Comparison of ENCODE assay signal across 20 mouse cellular contexts in the genomic region with DNA sequence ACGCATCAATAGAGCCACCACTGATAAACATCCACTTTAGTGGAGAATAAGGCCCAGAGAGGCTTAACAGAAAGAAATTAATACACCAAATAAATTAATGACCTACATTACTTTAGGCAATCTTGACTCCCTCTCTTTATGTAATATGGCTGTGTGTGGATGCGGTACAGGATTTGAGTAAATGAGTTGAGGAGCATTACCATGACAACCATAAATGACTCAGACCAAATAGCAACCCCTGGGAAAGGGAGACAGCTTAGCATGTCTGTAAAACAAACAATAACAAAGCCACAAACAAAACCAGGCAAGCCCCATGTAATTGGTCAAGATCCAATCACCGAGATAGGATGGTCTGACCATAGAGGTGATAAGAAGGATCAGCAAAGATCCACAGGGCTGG.
DNase-seq lines count a peak whose midpoint lies in the region; ATAC-seq and TF ChIP-seq lines count a peak whose summit lies in the region.
"Had no signal": no experiment of that assay in that cellular context is flagged by ENCODE, and none has a peak within 500 bp of the region (broad histone marks: within the 10 kb centered on the region; RNA-seq: fewer than 3 reads in every experiment).

No protein-coding gene starts in this region.

- H3K4me2 ChIP-seq in forebrain, postnatal 0 days (ENCODE audit: low read depth) = no peak overlapping the region
- no peak overlapping the region for H3K4me2 ChIP-seq in forebrain, embryonic 15.5 days (replicated peaks)
- H3K4me2 ChIP-seq in midbrain, embryonic 13.5 days (replicated peaks) = no peak overlapping the region
- no peak overlapping the region for H3K4me2 ChIP-seq in midbrain, embryonic 11.5 days
- H3K4me2 ChIP-seq in neural tube, embryonic 14.5 days (ENCODE audit: low read depth, low read length) = no peak overlapping the region
- H3K4me2 ChIP-seq in neural tube, embryonic 15.5 days = no peak overlapping the region
- H3K4me2 ChIP-seq in midbrain, postnatal 0 days (ENCODE audit: low read depth, low read length, poor library complexity, severe bottlenecking) = no peak overlapping the region
- H3K4me2 ChIP-seq: embryonic facial prominence, embryonic 12.5 days had no signal

- no peak overlapping the region for H3K27ac ChIP-seq in forebrain, postnatal 0 days (ENCODE audit: low read depth, low read length)
- no peak overlapping the region for H3K27ac ChIP-seq in forebrain, embryonic 15.5 days (replicated peaks)
- H3K27ac ChIP-seq in midbrain, embryonic 13.5 days = peak overlapping the region; percentile 56
- no peak overlapping the region for H3K27ac ChIP-seq in midbrain, embryonic 11.5 days (ENCODE audit: low read depth, low read length)
- H3K27ac ChIP-seq in neural tube, embryonic 14.5 days (ENCODE audit: low read depth, low read length) = 0 out of 2 replicates have a peak overlapping the region, but pooled peaks have one; percentile 48
- H3K27ac ChIP-seq in neural tube, embryonic 15.5 days (replicated peaks) = no peak overlapping the region
- 0 out of 2 replicates have a peak overlapping the region, but pooled peaks have one; percentile 38 for H3K27ac ChIP-seq in midbrain, postnatal 0 days (ENCODE audit: low read depth, low read length)
- H3K27ac ChIP-seq: embryonic facial prominence, embryonic 12.5 days; heart, embryonic 10.5 days had no signal

- H3K9ac ChIP-seq in forebrain, postnatal 0 days = no peak overlapping the region
- H3K9ac ChIP-seq in forebrain, embryonic 15.5 days (replicated peaks) = no peak overlapping the region
- no peak overlapping the region for H3K9ac ChIP-seq in midbrain, embryonic 13.5 days (replicated peaks)
- H3K9ac ChIP-seq in midbrain, embryonic 11.5 days (ENCODE audit: low read length) = no peak overlapping the region
- H3K9ac ChIP-seq in neural tube, embryonic 14.5 days (replicated peaks; ENCODE audit: low read depth, low read length) = no peak overlapping the region
- H3K9ac ChIP-seq in neural tube, embryonic 15.5 days (replicated peaks) = no peak overlapping the region
- H3K9ac ChIP-seq in midbrain, postnatal 0 days (replicated peaks; ENCODE audit: low read length, poor library complexity, severe bottlenecking) = no peak overlapping the region
- H3K9ac ChIP-seq: embryonic facial prominence, embryonic 12.5 days had no signal

- 62% methylated on average over 3 of the region's 3 CpGs for WGBS in forebrain, postnatal 0 days
- 58% methylated on average over 3 of the region's 3 CpGs for WGBS in forebrain, embryonic 15.5 days
- 61% methylated on average over 3 of the region's 3 CpGs for WGBS in midbrain, embryonic 13.5 days
- WGBS in midbrain, embryonic 11.5 days = 77% methylated on average over 3 of the region's 3 CpGs
- 56% methylated on average over 3 of the region's 3 CpGs for WGBS in neural tube, embryonic 14.5 days
- WGBS in neural tube, embryonic 15.5 days = 53% methylated on average over 3 of the region's 3 CpGs
- 55% methylated on average over 3 of the region's 3 CpGs for WGBS in midbrain, postnatal 0 days

- TF ChIP-seq CTCF in forebrain, postnatal 0 days (IDR thresholded peaks at IDR 0.05; ENCODE audit: low read depth) = no peak
- TF ChIP-seq CTCF in midbrain, postnatal 0 days (IDR thresholded peaks at IDR 0.05) = no peak

- no peak for DNase-seq in forebrain, postnatal 0 days
- no peak for DNase-seq in midbrain, embryonic 11.5 days (ENCODE audit: low spot score, missing footprints)
- no peak for DNase-seq in midbrain, postnatal 0 days (ENCODE audit: low spot score)
- no peak for DNase-seq in thymus, postnatal 25 days
- DNase-seq: adrenal gland, adult 8-10 months; adrenal gland, postnatal 36 days; B cell, adult 2 months; cerebellum, adult 11-12 months; cerebellum, adult 9-10 months; cerebellum, postnatal 25 days; heart, adult 18-20 months; heart, postnatal 10 days had no signal

- no peaks in the 10 kb centered on the region for H3K27me3 ChIP-seq in forebrain, postnatal 0 days (ENCODE audit: insufficient read depth, low read length)
- H3K27me3 ChIP-seq in forebrain, embryonic 15.5 days = no peaks in the 10 kb centered on the region
- H3K27me3 ChIP-seq in midbrain, embryonic 13.5 days = no peaks in the 10 kb centered on the region
- no peaks in the 10 kb centered on the region for H3K27me3 ChIP-seq in midbrain, embryonic 11.5 days (ENCODE audit: control insufficient read depth, insufficient read depth, low read length)
- no peaks in the 10 kb centered on the region for H3K27me3 ChIP-seq in neural tube, embryonic 14.5 days (ENCODE audit: control insufficient read depth, insufficient read depth, low read length)
- no peaks in the 10 kb centered on the region for H3K27me3 ChIP-seq in neural tube, embryonic 15.5 days (replicated peaks)
- no peaks in the 10 kb centered on the region for H3K27me3 ChIP-seq in midbrain, postnatal 0 days (ENCODE audit: insufficient read depth, low read length)
- H3K27me3 ChIP-seq: embryonic facial prominence, embryonic 12.5 days had no signal

- H3K36me3 ChIP-seq in forebrain, postnatal 0 days (ENCODE audit: insufficient read depth) = no peaks in the 10 kb centered on the region
- no peaks in the 10 kb centered on the region for H3K36me3 ChIP-seq in forebrain, embryonic 15.5 days
- no peaks in the 10 kb centered on the region for H3K36me3 ChIP-seq in midbrain, embryonic 13.5 days
- H3K36me3 ChIP-seq in midbrain, embryonic 11.5 days (ENCODE audit: control insufficient read depth, insufficient read depth, low read length) = no peaks in the 10 kb centered on the region
- H3K36me3 ChIP-seq in neural tube, embryonic 14.5 days (ENCODE audit: control insufficient read depth, insufficient read depth, low read length) = no peaks in the 10 kb centered on the region
- H3K36me3 ChIP-seq in neural tube, embryonic 15.5 days = no peaks in the 10 kb centered on the region
- no peaks in the 10 kb centered on the region for H3K36me3 ChIP-seq in midbrain, postnatal 0 days (ENCODE audit: insufficient read depth, low read length)
- H3K36me3 ChIP-seq: embryonic facial prominence, embryonic 12.5 days; G1E; heart, embryonic 10.5 days had no signal

- no peaks in the 10 kb centered on the region; the same call in 1 of the 2 replicates for H3K4me1 ChIP-seq in forebrain, postnatal 0 days (ENCODE audit: insufficient read depth)
- H3K4me1 ChIP-seq in forebrain, embryonic 15.5 days = no peaks in the 10 kb centered on the region
- peaks cover 9% of the 10 kb centered on the region; the same call in 1 of the 2 replicates for H3K4me1 ChIP-seq in midbrain, embryonic 13.5 days (replicated peaks)
- H3K4me1 ChIP-seq in midbrain, embryonic 11.5 days (ENCODE audit: control insufficient read depth, insufficient read depth, low read length) = no peaks in the 10 kb centered on the region
- H3K4me1 ChIP-seq in neural tube, embryonic 14.5 days (ENCODE audit: control insufficient read depth, insufficient read depth, low read length) = no peaks in the 10 kb centered on the region; the same call in 1 of the 2 replicates
- peaks cover 10% of the 10 kb centered on the region; the same call in 1 of the 2 replicates for H3K4me1 ChIP-seq in neural tube, embryonic 15.5 days
- no peaks in the 10 kb centered on the region for H3K4me1 ChIP-seq in midbrain, postnatal 0 days (ENCODE audit: insufficient read depth, low read length)
- H3K4me1 ChIP-seq: embryonic facial prominence, embryonic 12.5 days; heart, embryonic 10.5 days had no signal

- ATAC-seq in forebrain, postnatal 0 days = peak; percentile 42
- no peak for ATAC-seq in forebrain, embryonic 15.5 days (replicated peaks)
- no peak for ATAC-seq in midbrain, embryonic 13.5 days
- no peak for ATAC-seq in midbrain, embryonic 11.5 days (ENCODE audit: low FRiP score)
- 0 out of 2 replicates have a peak, but pooled peaks have one; percentile 47 for ATAC-seq in neural tube, embryonic 14.5 days (ENCODE audit: low read depth)
- ATAC-seq in neural tube, embryonic 15.5 days (ENCODE audit: low FRiP score) = no peak
- no peak for ATAC-seq in midbrain, postnatal 0 days (ENCODE audit: low FRiP score)
- ATAC-seq: CD4-positive, CD25-positive, alpha-beta regulatory T cell, adult 4 months had no signal

- no peak overlapping the region for H3K4me3 ChIP-seq in forebrain, postnatal 0 days (ENCODE audit: low read depth, low read length)
- H3K4me3 ChIP-seq in forebrain, embryonic 15.5 days = no peak overlapping the region
- H3K4me3 ChIP-seq in midbrain, embryonic 13.5 days (replicated peaks) = no peak overlapping the region
- no peak overlapping the region for H3K4me3 ChIP-seq in midbrain, embryonic 11.5 days (ENCODE audit: low read depth, low read length)
- H3K4me3 ChIP-seq in neural tube, embryonic 14.5 days (ENCODE audit: low read depth, low read length) = no peak overlapping the region
- no peak overlapping the region for H3K4me3 ChIP-seq in neural tube, embryonic 15.5 days (replicated peaks)
- H3K4me3 ChIP-seq in midbrain, postnatal 0 days (ENCODE audit: low read depth, low read length) = no peak overlapping the region
- H3K4me3 ChIP-seq: embryonic facial prominence, embryonic 12.5 days; heart, embryonic 10.5 days had no signal

- H3K9me3 ChIP-seq in forebrain, postnatal 0 days (ENCODE audit: low read length) = no peaks in the 10 kb centered on the region
- no peaks in the 10 kb centered on the region for H3K9me3 ChIP-seq in forebrain, embryonic 15.5 days
- H3K9me3 ChIP-seq in midbrain, embryonic 13.5 days = no peaks in the 10 kb centered on the region
- no peaks in the 10 kb centered on the region for H3K9me3 ChIP-seq in midbrain, embryonic 11.5 days (ENCODE audit: control insufficient read depth, low read length)
- no peaks in the 10 kb centered on the region for H3K9me3 ChIP-seq in neural tube, embryonic 14.5 days (ENCODE audit: control insufficient read depth, low read length)
- no peaks in the 10 kb centered on the region for H3K9me3 ChIP-seq in neural tube, embryonic 15.5 days (replicated peaks)
- H3K9me3 ChIP-seq in midbrain, postnatal 0 days (ENCODE audit: low read length) = no peaks in the 10 kb centered on the region
- H3K9me3 ChIP-seq: embryonic facial prominence, embryonic 12.5 days; G1E; heart, embryonic 10.5 days had no signal

Comparison
In these comparisons a context has a peak if more than half of its experiments do, and no peak if none do; other contexts are left out.
1. ATAC-seq: peak in forebrain, postnatal 0 days (single experiment) and neural tube, embryonic 14.5 days (single experiment); none in forebrain, embryonic 15.5 days (single experiment), midbrain, embryonic 13.5 days (single experiment), midbrain, embryonic 11.5 days (single experiment), neural tube, embryonic 15.5 days (single experiment) and midbrain, postnatal 0 days (single experiment).
2. H3K27ac ChIP-seq: peak in midbrain, embryonic 13.5 days (single experiment), neural tube, embryonic 14.5 days (single experiment) and midbrain, postnatal 0 days (single experiment); none in forebrain, postnatal 0 days (single experiment), forebrain, embryonic 15.5 days (single experiment), midbrain, embryonic 11.5 days (single experiment) and neural tube, embryonic 15.5 days (single experiment).